Mouse (Mus musculus) gastrocnemius, adult 8-10 months (tissue): ENCODE measurements around the gene Gm4756. TPM values are rescaled to one million over a fixed set of nuclear protein-coding genes. Genes with fewer than 3 reads are reported as not detected.

Source experiments
- total RNA-seq, 4 experiments: library from RNA; stranded (reverse); gene quantifications; 2 replicates each; pipeline ENCODE4 v1.2.4; 2022

The Gm4756 gene
- total RNA-seq, 4 experiments from 2014 or later = not detected

Other genes with a start within 250 kb of the Gm4756 start
- 1 to 10 TPM; 1.1 to 3.2 (median 2.2) TPM for gene Rtn1, start 240.6 kb downstream of the Gm4756 start, total RNA-seq
- gene Lrrc9, start 207.8 kb downstream of the Gm4756 start, total RNA-seq = under 1 TPM in 1 of 4 experiments, not detected in 3; 0.13 TPM
- gene Pcnx4, start 113.3 kb downstream of the Gm4756 start, total RNA-seq = 1 to 10 TPM; 2.8 to 3.5 (median 3.3) TPM
- 10 to 100 TPM; 12.6 to 18.1 (median 15.7) TPM for gene Dhrs7, start 15.2 kb upstream of the Gm4756 start, total RNA-seq
- 100 to 1,000 TPM; 325 to 385 (median 339) TPM for gene Ppm1a, start 107.8 kb upstream of the Gm4756 start, total RNA-seq